Mouse (Mus musculus) intestine, embryonic 14.5 days (tissue): Measurements from ENCODE around the gene Esrrg. TPM values are rescaled to one million over a fixed set of nuclear protein-coding genes. Genes with fewer than 3 reads are reported as not detected.
A peak's percentile ranks its signal among the peaks of the same experiment; 100 is the strongest.

ENCODE experiments used
- ATAC-seq: fragments of 200-750 bp; cut with Nextera tagmentation; replicated peaks from 2 replicates; pipeline ENCODE4 v1.8.0; 2017; ENCODE audit warnings: low read depth, moderate number of reproducible peaks, moderate TSS enrichment, moderate library complexity; ENCODE audit not compliant: low FRiP score, low TSS enrichment
- DNase-seq: peaks from one replicate; pipeline ENCODE4 v3.0.0-alpha.2; 2018; ENCODE audit warnings: low spot score
- H3K27ac ChIP-seq: fragments of 300-500 bp; sonication (generic); 2 replicates; pipeline ENCODE4 v1.5.1; 2014; ENCODE audit warnings: low read depth, mild to moderate bottlenecking, control low read depth
- H3K27me3 ChIP-seq: fragments of 300-500 bp; sonication (generic); replicated peaks from 2 replicates; pipeline ENCODE4 v1.6.1; 2014; ENCODE audit warnings: low read length, control low read depth; ENCODE audit not compliant: control insufficient read depth, insufficient read depth
- H3K36me3 ChIP-seq: fragments of 300-500 bp; sonication (generic); 2 replicates; pipeline ENCODE4 v1.6.1; 2014; ENCODE audit warnings: low read length, control low read depth; ENCODE audit not compliant: control insufficient read depth, insufficient read depth
- H3K4me1 ChIP-seq: fragments of 300-500 bp; sonication (generic); replicated peaks from 2 replicates; pipeline ENCODE4 v1.6.1; 2014; ENCODE audit warnings: low read length, control low read depth, mixed read lengths; ENCODE audit not compliant: control insufficient read depth, insufficient read depth
- H3K4me2 ChIP-seq: fragments of 300-500 bp; sonication (generic); 2 replicates; pipeline ENCODE4 v1.6.1; 2014; ENCODE audit warnings: low read length
- H3K4me3 ChIP-seq: fragments of 300-500 bp; sonication (generic); 2 replicates; pipeline ENCODE4 v1.5.1; 2014; ENCODE audit warnings: low read depth, low read length, control low read depth, mixed read lengths
- H3K9ac ChIP-seq: fragments of 300-500 bp; sonication (generic); 2 replicates; pipeline ENCODE4 v1.6.1; 2014; ENCODE audit warnings: mild to moderate bottlenecking, low read length
- H3K9me3 ChIP-seq: fragments of 300-500 bp; sonication (generic); 2 replicates; pipeline ENCODE4 v1.6.1; 2016; ENCODE audit warnings: low read length, control low read depth; ENCODE audit not compliant: control insufficient read depth
- WGBS: fragments of 180-500 bp; shearing (Covaris S2); extraction: QIAGEN DNeasy Blood & Tissue Kit; methylation state at CpG from one replicate; pipeline ENCODE4 v1.1.7; 2014; 5-methylcytosine and 5-hydroxymethylcytosine counted together
- polyA plus RNA-seq: library from polyadenylated mRNA; unstranded; fragments of >200 nt; fragmentation: Nextera tagmentation; extraction: Ambion mirVana; gene quantifications from 2 replicates; pipeline ENCODE4 v1.2.1, GENCODE M21; 2014

Esrrg gene
- polyA plus RNA-seq, 1 experiment from 2014 or later: 6.9 TPM

- WGBS: 28% methylated on average over 9 of the region's 9 CpGs
- Histone ChIP-seq H3K36me3 (no peaks in the 10 kb centered on the region), H3K4me1 (peaks cover 7% of the 10 kb centered on the region), H3K4me2 (no peak overlapping the region), H3K4me3 (no peak overlapping the region), H3K27ac (0 out of 2 replicates have a peak overlapping the region, but pooled peaks have one; percentile 14), H3K9me3 (no peaks in the 10 kb centered on the region), H3K9ac (no peak overlapping the region), H3K27me3 (no peaks in the 10 kb centered on the region)
- DNase-seq: no peak
- no peak for ATAC-seq
Observed at GRCm38 (mm10) chr1:187653390-187653789, 44.8 kb downstream of the Esrrg start.

- 34% methylated on average over 9 of the region's 9 CpGs for WGBS
- Histone ChIP-seq H3K4me2 (no peak overlapping the region), H3K4me3 (no peak overlapping the region), H3K9me3 (no peaks in the 10 kb centered on the region), H3K9ac (no peak overlapping the region), H3K27ac (no peak overlapping the region), H3K36me3 (no peaks in the 10 kb centered on the region), H3K4me1 (peaks cover 25% of the 10 kb centered on the region), H3K27me3 (no peaks in the 10 kb centered on the region)
- ATAC-seq (no peak), DNase-seq (no peak)
Observed at GRCm38 (mm10) chr1:187660963-187661362, 52.4 kb downstream of the Esrrg start.

- no peak overlapping the region for H3K9ac ChIP-seq
- no peak for ATAC-seq
- no peak overlapping the region for H3K27ac ChIP-seq
Observed at GRCm38 (mm10) chr1:187662083-187662609, 53.6 kb downstream of the Esrrg start.

GRCm38 (mm10) chr1:187663376-187663775 is 54.8 kb downstream of the Esrrg start:
- no peak overlapping the region for H3K9ac ChIP-seq

More at GRCm38 (mm10) chr1:187662083-187662609, 53.6 kb downstream of the Esrrg start:
- Histone ChIP-seq H3K4me2 (peak overlapping the region; percentile 24), H3K9me3 (no peaks in the 10 kb centered on the region), H3K4me1 (peaks cover 25% of the 10 kb centered on the region), H3K27me3 (no peaks in the 10 kb centered on the region), H3K4me3 (no peak overlapping the region), H3K36me3 (no peaks in the 10 kb centered on the region)
- WGBS: 27% methylated on average over 12 of the region's 12 CpGs
- DNase-seq: no peak

GRCm38 (mm10) chr1:187664261-187664660 is 55.7 kb downstream of the Esrrg start:
- no peak overlapping the region for H3K27ac ChIP-seq

More at GRCm38 (mm10) chr1:187663376-187663775, 54.8 kb downstream of the Esrrg start:
- no peak overlapping the region for H3K27ac ChIP-seq
- H3K9me3 ChIP-seq: no peaks in the 10 kb centered on the region
- DNase-seq (no peak), ATAC-seq (no peak)
- WGBS: 51% methylated on average over 6 of the region's 6 CpGs
- H3K4me2 ChIP-seq: no peak overlapping the region
- peaks cover 25% of the 10 kb centered on the region for H3K4me1 ChIP-seq
- no peaks in the 10 kb centered on the region for H3K36me3 ChIP-seq
- no peaks in the 10 kb centered on the region for H3K27me3 ChIP-seq
- H3K4me3 ChIP-seq: no peak overlapping the region

GRCm38 (mm10) chr1:187665901-187666600 is 57.5 kb downstream of the Esrrg start:
- DNase-seq (no peak), ATAC-seq (no peak)
- H3K9me3 ChIP-seq: no peaks in the 10 kb centered on the region
- 25% methylated on average over 10 of the region's 10 CpGs for WGBS
- H3K4me3 ChIP-seq: no peak overlapping the region
- H3K4me2 ChIP-seq: no peak overlapping the region
- H3K4me1 ChIP-seq: peaks cover 25% of the 10 kb centered on the region
- no peak overlapping the region for H3K9ac ChIP-seq
- H3K27ac ChIP-seq: no peak overlapping the region
- H3K27me3 ChIP-seq: no peaks in the 10 kb centered on the region
- no peaks in the 10 kb centered on the region for H3K36me3 ChIP-seq

More at GRCm38 (mm10) chr1:187664261-187664660, 55.7 kb downstream of the Esrrg start:
- Histone ChIP-seq H3K9ac (no peak overlapping the region), H3K36me3 (no peaks in the 10 kb centered on the region), H3K4me2 (no peak overlapping the region), H3K27me3 (no peaks in the 10 kb centered on the region), H3K4me3 (no peak overlapping the region), H3K9me3 (no peaks in the 10 kb centered on the region), H3K4me1 (peaks cover 25% of the 10 kb centered on the region)
- no peak for ATAC-seq
- no peak for DNase-seq
- 68% methylated on average over 7 of the region's 7 CpGs for WGBS

GRCm38 (mm10) chr1:187669746-187670145 is 61.2 kb downstream of the Esrrg start:
- DNase-seq: no peak
- H3K4me3 ChIP-seq: no peak overlapping the region
- no peaks in the 10 kb centered on the region for H3K9me3 ChIP-seq
- no peaks in the 10 kb centered on the region for H3K27me3 ChIP-seq
- no peak overlapping the region for H3K4me2 ChIP-seq
- ATAC-seq: no peak
- no peaks in the 10 kb centered on the region for H3K36me3 ChIP-seq
- 93% methylated on average over 6 of the region's 6 CpGs for WGBS
- no peaks in the 10 kb centered on the region; the same call in 1 of the 2 replicates for H3K4me1 ChIP-seq
- no peak overlapping the region for H3K9ac ChIP-seq
- H3K27ac ChIP-seq: no peak overlapping the region

GRCm38 (mm10) chr1:187672446-187672845 is 63.9 kb downstream of the Esrrg start:
- H3K36me3 ChIP-seq: no peaks in the 10 kb centered on the region
- no peaks in the 10 kb centered on the region for H3K4me1 ChIP-seq
- H3K4me3 ChIP-seq: no peak overlapping the region
- no peaks in the 10 kb centered on the region for H3K27me3 ChIP-seq
- no peak for ATAC-seq
- no peak overlapping the region for H3K4me2 ChIP-seq
- H3K27ac ChIP-seq: no peak overlapping the region
- no peak overlapping the region for H3K9ac ChIP-seq
- no peaks in the 10 kb centered on the region for H3K9me3 ChIP-seq
- 67% methylated on average over 5 of the region's 5 CpGs for WGBS
- DNase-seq: no peak

- ATAC-seq (no peak), DNase-seq (no peak)
- Histone ChIP-seq H3K4me1 (no peaks in the 10 kb centered on the region), H3K27me3 (no peaks in the 10 kb centered on the region), H3K9me3 (no peaks in the 10 kb centered on the region), H3K4me2 (no peak overlapping the region), H3K36me3 (no peaks in the 10 kb centered on the region), H3K4me3 (no peak overlapping the region), H3K27ac (no peak overlapping the region), H3K9ac (no peak overlapping the region)
- WGBS: 39% methylated on average over 10 of the region's 10 CpGs
Observed at GRCm38 (mm10) chr1:187674771-187675186, 66.2 kb downstream of the Esrrg start.
